Mouse (Mus musculus): ENCODE data around the gene Tbx4. TPM values are rescaled to one million over a fixed set of nuclear protein-coding genes. Genes with fewer than 3 reads are reported as not detected.

Gene Tbx4
- total and polyA plus RNA-seq, 3 experiments = not detected

DNA sequence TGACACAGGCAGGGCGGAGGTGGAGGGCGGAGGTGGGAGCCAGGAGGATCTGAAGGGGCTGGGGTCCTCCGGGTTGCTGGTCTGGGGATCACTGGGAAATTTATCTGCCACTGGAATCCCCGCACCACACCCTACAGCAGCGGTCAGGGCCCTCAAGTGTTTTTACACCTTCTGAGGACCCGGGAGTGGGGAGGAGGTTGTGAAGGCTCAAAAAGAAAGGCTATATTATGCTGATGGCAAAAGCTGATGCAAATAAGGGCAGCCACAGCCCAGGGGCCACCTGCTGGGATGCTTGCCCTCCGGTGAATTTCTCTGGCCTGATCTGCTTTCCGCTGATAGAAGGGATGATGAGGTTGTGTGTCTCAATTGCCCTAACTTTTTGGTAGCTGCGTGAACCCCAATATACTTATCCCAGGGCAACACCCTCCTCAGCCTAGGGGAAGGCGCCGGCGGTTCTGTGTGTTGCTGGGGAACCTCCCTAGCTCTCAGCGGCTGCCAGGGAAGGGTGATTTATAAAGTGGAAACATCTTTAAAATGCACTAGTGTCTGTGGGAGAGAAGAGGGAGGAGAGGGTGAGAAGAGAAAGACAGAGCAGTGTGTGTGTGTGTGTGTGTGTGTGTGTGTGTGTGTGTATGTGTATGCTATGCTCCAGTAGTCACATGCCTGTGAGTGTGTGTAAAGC, 4.9 kb downstream of the Tbx4 start:
- Histone ChIP-seq H3K4me1 (ENCODE audit: control insufficient read depth in 1 of 2, insufficient read depth in 2 of 2) (peaks cover 20 to 37% of the 10 kb centered on the region in 2 experiments), H3K9me3 (replicated peaks; ENCODE audit: low read length) (no peaks in the 10 kb centered on the region), H3K79me2 (replicated peaks; ENCODE audit: control insufficient read depth, extremely low read depth, insufficient read depth, poor library complexity, severe bottlenecking) (no peaks in the 10 kb centered on the region), H3K4me3 (replicated peaks in 1 of 3; ENCODE audit: low read depth in 2 of 3, low read length in 2 of 3, poor library complexity in 1 of 3) (peak overlapping the region in 1 of 3 experiments; percentile 8), H3K9ac (ENCODE audit: insufficient read depth, low read depth) (no peak overlapping the region), H3K36me3 (replicated peaks in 1 of 2; ENCODE audit: control insufficient read depth in 1 of 2, insufficient read depth in 1 of 2, low read length in 1 of 2) (no peaks in the 10 kb centered on the region), H3K4me2 (ENCODE audit: insufficient read depth, low read depth, poor library complexity, severe bottlenecking) (peak overlapping the region; percentile 52), H3K27ac (ENCODE audit: insufficient read depth, low read depth) (no peak overlapping the region), H3K27me3 (replicated peaks) (peaks cover 2% of the 10 kb centered on the region)
- TF ChIP-seq UBTF (IDR thresholded peaks at IDR 0.05; ENCODE audit: low read depth, low read length) (no peak), ZNF384 (IDR thresholded peaks at IDR 0.05; ENCODE audit: low read depth, low read length) (no peak), IRF4 (IDR thresholded peaks at IDR 0.05; ENCODE audit: low read depth, low read length) (0 out of 2 replicates have a peak, but pooled peaks have one; percentile 7), POLR2AphosphoS2 (IDR thresholded peaks at IDR 0.05; ENCODE audit: low read depth, low read length) (no peak), MYC (IDR thresholded peaks at IDR 0.05; ENCODE audit: low read depth, low read length) (no peak), EP300 (IDR thresholded peaks at IDR 0.05; ENCODE audit: low read length) (peak; percentile 23; the same call in 1 of the 2 replicates), TBP (conservative IDR thresholded peaks at IDR 0.05; ENCODE audit: low read depth, low read length) (no peak), BHLHE40 (IDR thresholded peaks at IDR 0.05; ENCODE audit: low read depth, low read length) (peak; percentile 45), PAX5 (IDR thresholded peaks at IDR 0.05; ENCODE audit: low read length) (no peak)
- DNase-seq (ENCODE audit: extremely low read depth) = peak; percentile 32
- in situ Hi-C loops (cut with MboI; ENCODE audit: low pct_ligation_motif_present, low pct_unique_long_range_greater_than_20kb, low sequenced_read_pairs) = no loop called here
- dilution Hi-C loops (cut with MboI; ENCODE audit: extremely low pct_ligation_motif_present, extremely low pct_unique_long_range_greater_than_20kb, low sequenced_read_pairs) = no loop called here

DNA sequence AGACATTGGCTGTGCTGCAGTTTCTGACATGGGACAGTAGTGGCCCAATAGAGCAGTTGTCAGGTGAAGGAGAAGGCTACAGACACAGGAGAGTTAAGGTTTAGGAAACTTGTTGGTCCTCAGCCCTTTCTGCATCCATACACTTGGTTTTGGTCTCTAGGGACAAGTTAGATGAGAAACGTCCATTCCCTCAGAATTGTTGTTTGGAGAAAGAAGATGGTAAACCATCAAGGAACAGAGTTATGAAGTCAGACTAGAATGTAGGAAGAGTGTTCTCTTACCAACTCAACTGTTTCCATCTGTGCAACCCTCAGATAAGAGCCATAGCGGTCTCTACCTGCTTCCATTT, 5.4 kb downstream of the Tbx4 start:
- H3K4me2 ChIP-seq (ENCODE audit: insufficient read depth, low read depth, poor library complexity, severe bottlenecking) = peak overlapping the region; percentile 52
- DNase-seq (ENCODE audit: extremely low read depth) = no peak

DNA sequence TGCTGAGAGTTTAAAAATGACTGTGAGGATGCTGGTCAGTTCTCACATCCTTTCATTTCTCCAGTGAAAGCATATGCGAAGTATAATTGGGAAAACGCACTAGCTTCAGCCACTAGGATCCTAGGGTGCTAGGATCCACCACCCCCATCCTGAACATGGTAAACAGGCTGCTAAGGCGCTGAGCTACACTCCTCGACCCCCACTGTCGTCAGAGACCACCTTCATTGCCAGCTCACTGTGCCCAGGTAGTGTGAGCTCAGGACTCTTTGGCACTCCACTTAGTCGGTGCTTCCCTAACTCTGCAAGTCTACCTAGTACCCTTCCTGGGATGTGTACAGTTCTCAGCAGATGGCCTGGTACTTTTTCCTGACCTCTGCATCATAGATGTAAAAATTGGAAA, 6.5 kb downstream of the Tbx4 start:
- no peak for DNase-seq (ENCODE audit: extremely low read depth)
- H3K4me3 ChIP-seq (replicated peaks in 1 of 3; ENCODE audit: low read depth in 2 of 3, low read length in 2 of 3, poor library complexity in 1 of 3) = no peak overlapping the region
- no peak overlapping the region for H3K27ac ChIP-seq (ENCODE audit: insufficient read depth, low read depth)
- H3K9ac ChIP-seq (ENCODE audit: insufficient read depth, low read depth) = no peak overlapping the region
- H3K27me3 ChIP-seq (replicated peaks) = peaks cover 2% of the 10 kb centered on the region
- no peaks in the 10 kb centered on the region for H3K79me2 ChIP-seq (replicated peaks; ENCODE audit: control insufficient read depth, extremely low read depth, insufficient read depth, poor library complexity, severe bottlenecking)
- peaks cover 20 to 37% of the 10 kb centered on the region in 2 experiments for H3K4me1 ChIP-seq (ENCODE audit: control insufficient read depth in 1 of 2, insufficient read depth in 2 of 2)
- dilution Hi-C loops (cut with MboI; ENCODE audit: extremely low pct_ligation_motif_present, extremely low pct_unique_long_range_greater_than_20kb, low sequenced_read_pairs) = no loop called here
- in situ Hi-C loops (cut with MboI; ENCODE audit: low pct_ligation_motif_present, low pct_unique_long_range_greater_than_20kb, low sequenced_read_pairs) = no loop called here
- no peak overlapping the region for H3K4me2 ChIP-seq (ENCODE audit: insufficient read depth, low read depth, poor library complexity, severe bottlenecking)
- no peaks in the 10 kb centered on the region for H3K9me3 ChIP-seq (replicated peaks; ENCODE audit: low read length)
- no peak for TF ChIP-seq RAD21 (IDR thresholded peaks at IDR 0.05; ENCODE audit: low read depth, low read length)
- TF ChIP-seq EP300 (IDR thresholded peaks at IDR 0.05; ENCODE audit: low read length) = no peak; the same call in 1 of the 2 replicates
- TF ChIP-seq IRF4 (IDR thresholded peaks at IDR 0.05; ENCODE audit: low read depth, low read length) = 0 out of 2 replicates have a peak, but pooled peaks have one; percentile 36
- TF ChIP-seq JUND (conservative IDR thresholded peaks at IDR 0.05; ENCODE audit: low read depth, low read length) = no peak
- no peaks in the 10 kb centered on the region for H3K36me3 ChIP-seq (replicated peaks in 1 of 2; ENCODE audit: control insufficient read depth in 1 of 2, insufficient read depth in 1 of 2, low read length in 1 of 2)

More for the DNA sequence above, 5.4 kb downstream of the Tbx4 start:
- no peak overlapping the region for H3K9ac ChIP-seq (ENCODE audit: insufficient read depth, low read depth)
- no peaks in the 10 kb centered on the region for H3K79me2 ChIP-seq (replicated peaks; ENCODE audit: control insufficient read depth, extremely low read depth, insufficient read depth, poor library complexity, severe bottlenecking)
- in situ Hi-C loops (cut with MboI; ENCODE audit: low pct_ligation_motif_present, low pct_unique_long_range_greater_than_20kb, low sequenced_read_pairs) (no loop called here), dilution Hi-C loops (cut with MboI; ENCODE audit: extremely low pct_ligation_motif_present, extremely low pct_unique_long_range_greater_than_20kb, low sequenced_read_pairs) (no loop called here)
- H3K27ac ChIP-seq (ENCODE audit: insufficient read depth, low read depth) = no peak overlapping the region
- H3K27me3 ChIP-seq (replicated peaks) = peaks cover 2% of the 10 kb centered on the region
- no peaks in the 10 kb centered on the region for H3K36me3 ChIP-seq (replicated peaks in 1 of 2; ENCODE audit: control insufficient read depth in 1 of 2, insufficient read depth in 1 of 2, low read length in 1 of 2)
- TF ChIP-seq GABPA (IDR thresholded peaks at IDR 0.05; ENCODE audit: insufficient replicate concordance, low read depth, low read length) = no peak
- H3K9me3 ChIP-seq (replicated peaks; ENCODE audit: low read length) = no peaks in the 10 kb centered on the region
- H3K4me1 ChIP-seq (ENCODE audit: control insufficient read depth in 1 of 2, insufficient read depth in 2 of 2) = peaks cover 20 to 37% of the 10 kb centered on the region in 2 experiments
- no peak overlapping the region for H3K4me3 ChIP-seq (replicated peaks in 1 of 3; ENCODE audit: low read depth in 2 of 3, low read length in 2 of 3, poor library complexity in 1 of 3)
